Mouse (Mus musculus) intestine, postnatal 0 days (tissue): Measurements from ENCODE around the gene Kcnn3. TPM values are rescaled to one million over a fixed set of nuclear protein-coding genes. Genes with fewer than 3 reads are reported as not detected.

Experiments used
- ATAC-seq: fragments of 200-750 bp; cut with Nextera tagmentation; 2 replicates; pipeline ENCODE4 v1.8.0; 2017; ENCODE audit warnings: mild to moderate bottlenecking, moderate TSS enrichment, moderate library complexity
- H3K27ac ChIP-seq: fragments of 300-500 bp; sonication (generic); 2 replicates; pipeline ENCODE4 v1.5.1; 2014; ENCODE audit warnings: mild to moderate bottlenecking, low read depth, low read length, moderate library complexity
- H3K27me3 ChIP-seq: fragments of 300-500 bp; sonication (generic); replicated peaks from 2 replicates; pipeline ENCODE4 v1.6.1; 2014; ENCODE audit warnings: low read length, mixed read lengths; ENCODE audit not compliant: control insufficient read depth, insufficient read depth
- H3K36me3 ChIP-seq: fragments of 300-500 bp; sonication (generic); 2 replicates; pipeline ENCODE4 v1.6.1; 2014; ENCODE audit warnings: mild to moderate bottlenecking, moderate library complexity; ENCODE audit not compliant: control insufficient read depth, insufficient read depth
- H3K4me1 ChIP-seq: fragments of 300-500 bp; sonication (generic); replicated peaks from 2 replicates; pipeline ENCODE4 v1.6.1; 2014; ENCODE audit warnings: antibody characterized with exemption, low read length, mixed read lengths; ENCODE audit not compliant: control insufficient read depth, insufficient read depth
- H3K4me2 ChIP-seq: fragments of 300-500 bp; sonication (generic); replicated peaks from 2 replicates; pipeline ENCODE4 v1.6.1; 2014; ENCODE audit warnings: low read depth, mild to moderate bottlenecking, moderate library complexity
- H3K4me3 ChIP-seq: fragments of 300-500 bp; sonication (generic); 2 replicates; pipeline ENCODE4 v1.5.1; 2014; ENCODE audit warnings: low read depth, low read length
- H3K9ac ChIP-seq: fragments of 300-500 bp; sonication (generic); 2 replicates; pipeline ENCODE4 v1.6.1; 2014; ENCODE audit warnings: mild to moderate bottlenecking, low read depth, low read length
- H3K9me3 ChIP-seq: fragments of 300-500 bp; sonication (generic); 2 replicates; pipeline ENCODE4 v1.6.1; 2016; ENCODE audit warnings: mixed run types; ENCODE audit not compliant: control insufficient read depth
- CTCF ChIP-seq: sonication (generic); IDR thresholded peaks from 2 replicates; pipeline ENCODE4 v1.5.1; 2016; ENCODE audit warnings: low read depth, mild to moderate bottlenecking, control low read depth, antibody characterized with exemption, moderate library complexity
- WGBS: fragments of 180-500 bp; shearing (Covaris S2); extraction: QIAGEN DNeasy Blood & Tissue Kit; methylation state at CpG from one replicate; pipeline ENCODE4 v1.1.7; 2014; 5-methylcytosine and 5-hydroxymethylcytosine counted together
- polyA plus RNA-seq: library from polyadenylated mRNA; unstranded; fragments of >200 nt; fragmentation: Nextera tagmentation; extraction: Ambion mirVana; gene quantifications from 2 replicates; pipeline ENCODE4 v1.2.1, GENCODE M21; 2015

Gene Kcnn3
- polyA plus RNA-seq, 1 experiment from 2014 or later = 4.6 TPM

DNA sequence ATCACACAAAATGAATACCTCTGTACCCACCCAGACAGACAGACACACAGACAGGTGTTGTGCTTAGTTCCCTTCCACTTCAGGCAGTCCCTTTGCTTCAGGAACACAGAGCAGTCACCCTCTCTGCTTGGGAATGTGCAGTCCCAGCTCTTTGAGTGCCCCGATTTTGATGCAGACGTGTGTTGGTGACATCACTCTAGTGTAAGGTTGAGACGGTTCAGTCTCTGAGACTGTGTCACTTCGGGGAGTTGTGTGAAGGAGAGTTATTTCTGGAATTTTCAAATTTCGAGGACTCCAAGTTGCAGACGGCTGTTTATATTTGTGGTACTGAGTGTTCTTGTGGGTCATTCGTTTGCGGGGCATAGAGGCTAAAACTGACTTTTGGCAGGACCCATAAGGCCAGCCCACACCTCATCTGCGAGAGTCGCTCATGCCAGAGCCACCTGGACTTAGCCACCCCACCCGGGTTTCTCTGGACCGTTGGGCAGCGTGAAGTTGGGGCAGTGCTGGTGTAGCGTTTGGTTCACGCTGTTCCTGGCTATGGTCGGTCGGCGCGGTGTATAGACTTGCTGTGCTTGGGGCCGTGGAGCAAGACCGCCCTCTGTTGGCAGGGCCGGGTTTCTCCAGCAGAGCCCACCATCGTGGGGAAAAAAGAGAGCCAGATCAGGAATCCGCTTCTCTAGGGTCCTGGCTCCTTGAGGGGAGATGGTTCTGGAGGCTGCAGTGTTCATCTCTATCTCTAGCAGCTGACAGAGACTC, 35.0 kb upstream of the Kcnn3 start:
- no peak overlapping the region for H3K4me3 ChIP-seq
- H3K27ac ChIP-seq = no peak overlapping the region
- peak overlapping the region; percentile 46 for H3K4me2 ChIP-seq
- H3K36me3 ChIP-seq = no peaks in the 10 kb centered on the region
- H3K9me3 ChIP-seq = no peaks in the 10 kb centered on the region
- H3K4me1 ChIP-seq = 0 out of 2 replicates have a peak, but pooled peaks cover 2% of the 10 kb centered on the region
- ATAC-seq = peak; percentile 72
- H3K27me3 ChIP-seq = no peaks in the 10 kb centered on the region; the same call in 1 of the 2 replicates
- peak; percentile 99 for TF ChIP-seq CTCF
- no peak overlapping the region for H3K9ac ChIP-seq
- 15% methylated on average over 24 of the region's 24 CpGs for WGBS

DNA sequence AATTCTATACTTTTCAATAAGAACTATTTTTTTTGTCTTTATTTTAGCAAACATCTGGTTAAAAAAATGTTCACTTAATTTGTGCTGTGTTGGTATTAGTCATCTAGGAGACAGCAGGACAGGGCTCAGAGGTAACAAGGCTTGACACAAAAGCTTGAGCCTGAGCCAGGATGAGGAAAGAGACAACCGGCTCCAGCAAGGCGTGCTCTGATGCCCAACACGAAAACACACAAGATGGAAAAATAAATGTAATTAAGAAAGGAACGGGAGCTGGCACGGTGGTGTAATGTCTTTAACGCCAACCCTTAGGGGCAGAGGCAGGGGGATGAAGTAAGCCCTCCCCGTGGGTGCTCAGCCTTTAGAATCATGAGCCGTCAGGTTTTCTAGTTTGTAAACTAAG, 33.9 kb upstream of the Kcnn3 start:
- Histone ChIP-seq H3K9ac (no peak overlapping the region), H3K27ac (no peak overlapping the region), H3K4me3 (no peak overlapping the region), H3K4me2 (no peak overlapping the region), H3K9me3 (no peaks in the 10 kb centered on the region), H3K27me3 (no peaks in the 10 kb centered on the region; the same call in 1 of the 2 replicates), H3K4me1 (0 out of 2 replicates have a peak, but pooled peaks cover 2% of the 10 kb centered on the region), H3K36me3 (no peaks in the 10 kb centered on the region)
- TF ChIP-seq CTCF = no peak
- 85% methylated on average over 8 of the region's 8 CpGs for WGBS
- no peak for ATAC-seq

- H3K4me2 ChIP-seq = 0 out of 2 replicates have a peak overlapping the region, but pooled peaks have one; percentile 21
- no peaks in the 10 kb centered on the region; the same call in 1 of the 2 replicates for H3K27me3 ChIP-seq
- 0 out of 2 replicates have a peak, but pooled peaks cover under 1% of the 10 kb centered on the region for H3K4me1 ChIP-seq
- no peaks in the 10 kb centered on the region for H3K9me3 ChIP-seq
- TF ChIP-seq CTCF = no peak
- ATAC-seq = no peak
- no peak overlapping the region for H3K9ac ChIP-seq
- H3K36me3 ChIP-seq = no peaks in the 10 kb centered on the region
- WGBS = 66% methylated on average over 20 of the region's 20 CpGs
- H3K4me3 ChIP-seq = no peak overlapping the region
- no peak overlapping the region for H3K27ac ChIP-seq
These were observed 32.9 kb upstream of the Kcnn3 start for GRCm38 (mm10) chr3:89486916-89487702.

- Histone ChIP-seq H3K4me3 (no peak overlapping the region), H3K27ac (no peak overlapping the region), H3K9me3 (no peaks in the 10 kb centered on the region), H3K4me2 (no peak overlapping the region), H3K36me3 (no peaks in the 10 kb centered on the region), H3K9ac (no peak overlapping the region), H3K27me3 (no peaks in the 10 kb centered on the region; the same call in 1 of the 2 replicates), H3K4me1 (no peaks in the 10 kb centered on the region)
- peak; percentile 46 for TF ChIP-seq CTCF
- WGBS = 89% methylated on average over 3 of the region's 3 CpGs
- no peak for ATAC-seq
These were observed 29.2 kb upstream of the Kcnn3 start for GRCm38 (mm10) chr3:89490790-89491189.

GRCm38 (mm10) chr3:89491559-89491958, 28.4 kb upstream of the Kcnn3 start:
- H3K4me2 ChIP-seq = no peak overlapping the region
- H3K4me1 ChIP-seq = no peaks in the 10 kb centered on the region
- no peak overlapping the region for H3K4me3 ChIP-seq
- no peaks in the 10 kb centered on the region for H3K36me3 ChIP-seq
- 81% methylated on average over 5 of the region's 5 CpGs for WGBS
- no peaks in the 10 kb centered on the region; the same call in 1 of the 2 replicates for H3K27me3 ChIP-seq
- no peaks in the 10 kb centered on the region for H3K9me3 ChIP-seq
- H3K27ac ChIP-seq = no peak overlapping the region
- no peak for ATAC-seq
- no peak overlapping the region for H3K9ac ChIP-seq
- no peak for TF ChIP-seq CTCF

GRCm38 (mm10) chr3:89492701-89493151, 27.2 kb upstream of the Kcnn3 start:
- H3K27me3 ChIP-seq = no peaks in the 10 kb centered on the region
- H3K4me3 ChIP-seq = no peak overlapping the region
- H3K27ac ChIP-seq = no peak overlapping the region
- TF ChIP-seq CTCF = no peak
- WGBS = 36% methylated on average over 8 of the region's 8 CpGs
- H3K36me3 ChIP-seq = no peaks in the 10 kb centered on the region
- no peaks in the 10 kb centered on the region for H3K4me1 ChIP-seq
- H3K4me2 ChIP-seq = no peak overlapping the region
- no peak overlapping the region for H3K9ac ChIP-seq
- no peak for ATAC-seq
- H3K9me3 ChIP-seq = no peaks in the 10 kb centered on the region
